Mouse (Mus musculus) kidney, postnatal 36 days (tissue): Measurements from ENCODE around the gene Wdr95.

ENCODE experiments used
- DNase-seq, 2 experiments: peaks; one replicate each; pipeline ENCODE4 v3.0.0; 2021 to 2022; ENCODE audit warnings: mixed read lengths in 2 of 2

Wdr95 gene

GRCm38 (mm10) chr5:149634409-149635035 lies 106.0 kb downstream of the Wdr95 start:
- DNase-seq, result no peak

DNA sequence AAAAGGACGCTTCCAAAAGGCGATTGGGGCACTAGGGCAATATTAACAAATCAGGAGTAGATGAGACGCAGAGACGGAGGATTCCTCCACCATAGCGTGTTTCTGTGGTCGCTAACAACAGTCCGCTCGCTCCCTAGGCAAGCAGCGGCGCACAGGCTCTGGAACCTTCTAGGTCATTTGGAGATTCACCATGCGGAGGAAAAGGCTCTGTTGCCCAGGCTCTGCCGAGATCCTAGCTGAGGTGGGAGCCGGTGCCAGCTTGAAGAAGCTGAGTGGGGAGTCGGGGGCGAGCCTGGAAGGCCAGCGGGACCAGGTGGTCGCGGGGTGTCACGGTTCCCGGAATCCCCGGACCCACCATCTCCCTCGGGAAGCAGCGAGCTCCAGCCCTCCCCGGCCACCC lies 107.1 kb downstream of the Wdr95 start:
- peak; percentile 17 to 51 for DNase-seq

DNA sequence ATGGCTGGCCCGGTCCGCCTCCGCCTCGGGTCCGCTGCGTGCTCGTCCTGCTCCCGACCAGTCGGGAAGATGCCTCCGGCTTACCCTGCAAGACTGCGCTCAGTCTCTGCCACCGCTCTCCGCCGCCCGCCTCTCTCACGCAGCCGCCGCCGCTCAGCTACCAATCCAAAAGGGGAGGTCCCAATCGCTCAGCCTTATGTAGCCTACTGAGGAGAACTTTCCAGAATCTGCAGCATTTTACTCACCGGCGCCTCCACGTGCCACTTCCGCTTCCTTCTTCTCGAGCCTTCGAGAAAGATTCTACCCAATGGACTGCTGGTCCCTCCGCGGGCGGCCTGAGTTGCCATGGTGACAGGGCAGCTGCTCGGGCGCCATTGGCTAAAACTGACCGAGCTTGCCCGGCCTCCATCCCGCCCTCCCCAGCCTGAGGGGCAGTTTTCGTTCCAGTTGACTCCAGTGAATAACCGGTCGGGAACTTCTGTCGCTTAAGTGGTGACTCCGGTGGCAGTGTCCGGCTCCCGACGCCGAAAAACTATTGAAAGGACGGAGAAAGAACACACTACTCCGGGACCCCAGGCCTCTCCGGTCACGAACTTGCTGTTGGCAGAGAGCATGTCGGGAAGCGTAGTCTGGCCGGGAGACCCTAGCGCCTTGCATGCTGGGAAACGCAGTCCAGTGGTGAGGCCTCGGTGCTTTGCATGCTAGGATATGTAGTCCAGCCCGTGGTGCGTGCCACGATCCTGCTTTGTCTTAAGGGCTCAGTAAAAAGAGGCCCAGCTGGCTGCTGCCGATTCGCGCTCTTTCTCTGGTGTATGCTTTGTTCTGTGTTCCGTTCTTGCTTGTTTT lies 107.8 kb downstream of the Wdr95 start, which contains the start of gene Hsph1:
Gene Hsph1, minus strand, starts transcription at position 302 of the 846 bp plus-strand sequence.
- peak; percentile 97 to 99 for DNase-seq

- no peak for DNase-seq
These were observed 108.8 kb downstream of the Wdr95 start for GRCm38 (mm10) chr5:149637306-149637705.

DNA sequence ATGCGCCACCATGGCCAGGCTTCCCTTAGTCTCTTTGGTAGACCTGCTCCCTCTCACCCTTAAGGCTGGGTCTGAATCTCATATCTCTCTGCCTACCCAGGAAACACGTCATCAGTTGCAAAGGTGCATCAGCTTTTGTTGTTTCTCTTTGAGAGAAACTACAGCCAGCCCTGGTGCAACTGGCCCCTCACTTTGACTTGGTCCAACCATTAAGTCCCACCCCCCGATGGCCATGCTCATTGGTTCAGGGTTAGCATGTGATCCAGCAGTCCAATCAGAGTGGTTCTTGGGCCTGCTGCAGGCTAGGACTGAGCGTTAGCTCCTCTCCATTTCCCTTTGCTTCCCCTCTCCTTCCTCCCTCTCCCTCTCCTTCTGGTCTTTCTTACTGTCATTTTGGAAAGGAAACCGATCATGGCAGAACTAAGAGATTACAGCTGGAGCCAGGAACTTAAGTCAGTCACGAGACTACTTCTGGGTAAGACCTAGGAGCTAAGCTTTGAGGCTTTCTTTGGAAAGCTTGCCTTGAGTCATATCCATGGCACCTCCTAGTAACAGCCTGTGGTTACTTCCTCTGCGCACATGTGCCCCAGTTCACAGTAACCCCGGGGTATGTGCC lies 112.9 kb downstream of the Wdr95 start:
- DNase-seq, result no peak

DNA sequence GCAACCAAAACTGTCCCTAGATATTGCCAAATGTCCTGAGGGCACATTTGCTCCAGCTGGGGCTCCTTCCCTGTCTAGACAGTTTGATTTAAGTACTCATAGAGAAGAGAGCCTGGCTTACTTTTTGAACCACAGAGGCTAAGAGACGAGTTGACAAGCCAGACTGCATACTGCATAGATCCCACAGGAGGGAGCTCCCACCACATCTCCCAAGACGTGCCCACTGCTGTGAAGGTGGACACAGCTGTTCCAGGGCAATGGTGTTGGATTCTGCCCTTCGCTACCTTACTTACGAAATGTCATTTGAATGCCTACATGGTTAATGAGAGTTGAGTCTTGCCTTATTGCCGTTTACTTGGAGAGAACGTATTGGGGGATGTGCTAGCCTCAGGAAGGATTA lies 113.9 kb downstream of the Wdr95 start:
- DNase-seq, result no peak

- DNase-seq, result no peak
These were observed 114.5 kb downstream of the Wdr95 start for GRCm38 (mm10) chr5:149642783-149643509.

- no peak for DNase-seq
These were observed 119.1 kb downstream of the Wdr95 start for GRCm38 (mm10) chr5:149647367-149648115.

- DNase-seq, result peak; percentile 21 to 52
These were observed 119.7 kb downstream of the Wdr95 start for GRCm38 (mm10) chr5:149648196-149648595.

- no peak for DNase-seq
These were observed 120.5 kb downstream of the Wdr95 start for GRCm38 (mm10) chr5:149648895-149649406.

GRCm38 (mm10) chr5:149649499-149650178 lies 121.2 kb downstream of the Wdr95 start:
- DNase-seq, result no peak

DNA sequence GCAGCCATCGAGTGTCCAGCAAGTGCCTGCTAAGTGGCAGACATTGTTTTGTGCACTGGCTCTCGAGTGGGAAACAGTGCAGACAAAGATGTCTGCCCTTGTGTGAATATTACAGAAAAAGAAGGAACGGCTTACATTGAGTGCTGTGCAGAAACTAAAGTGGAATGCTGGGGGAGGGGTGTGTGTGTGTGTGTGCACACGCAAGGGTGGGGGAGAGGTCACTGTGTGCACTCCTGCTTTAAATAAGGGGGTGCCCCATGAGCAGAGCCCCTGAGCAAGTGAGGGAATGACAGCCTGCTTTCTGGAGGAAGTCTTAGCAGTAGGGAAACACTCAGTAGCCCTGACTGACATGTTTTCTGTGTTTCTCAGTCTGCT lies 121.7 kb downstream of the Wdr95 start:
- no peak for DNase-seq

GRCm38 (mm10) chr5:149655636-149656035 lies 127.2 kb downstream of the Wdr95 start:
- no peak for DNase-seq

DNA sequence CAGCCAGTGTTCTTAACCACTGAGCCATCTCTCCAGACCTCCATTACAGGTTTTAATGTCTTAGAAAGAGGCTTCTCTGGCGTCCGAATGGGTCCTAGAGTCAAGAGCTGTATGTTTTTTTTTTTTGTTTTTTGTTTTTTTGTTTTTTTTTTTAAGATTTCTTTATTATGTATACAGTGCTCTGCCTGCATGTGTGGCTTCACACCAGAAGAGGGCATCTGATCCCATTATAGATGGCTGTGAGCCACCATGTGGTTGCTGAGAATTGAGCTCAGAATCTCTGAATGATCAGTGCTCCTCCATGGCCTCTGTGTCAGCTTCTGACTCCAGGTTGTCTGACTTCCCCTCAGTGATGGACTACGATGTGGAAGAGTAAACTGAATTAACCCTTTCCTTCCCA lies 129.5 kb downstream of the Wdr95 start:
- no peak for DNase-seq

DNA sequence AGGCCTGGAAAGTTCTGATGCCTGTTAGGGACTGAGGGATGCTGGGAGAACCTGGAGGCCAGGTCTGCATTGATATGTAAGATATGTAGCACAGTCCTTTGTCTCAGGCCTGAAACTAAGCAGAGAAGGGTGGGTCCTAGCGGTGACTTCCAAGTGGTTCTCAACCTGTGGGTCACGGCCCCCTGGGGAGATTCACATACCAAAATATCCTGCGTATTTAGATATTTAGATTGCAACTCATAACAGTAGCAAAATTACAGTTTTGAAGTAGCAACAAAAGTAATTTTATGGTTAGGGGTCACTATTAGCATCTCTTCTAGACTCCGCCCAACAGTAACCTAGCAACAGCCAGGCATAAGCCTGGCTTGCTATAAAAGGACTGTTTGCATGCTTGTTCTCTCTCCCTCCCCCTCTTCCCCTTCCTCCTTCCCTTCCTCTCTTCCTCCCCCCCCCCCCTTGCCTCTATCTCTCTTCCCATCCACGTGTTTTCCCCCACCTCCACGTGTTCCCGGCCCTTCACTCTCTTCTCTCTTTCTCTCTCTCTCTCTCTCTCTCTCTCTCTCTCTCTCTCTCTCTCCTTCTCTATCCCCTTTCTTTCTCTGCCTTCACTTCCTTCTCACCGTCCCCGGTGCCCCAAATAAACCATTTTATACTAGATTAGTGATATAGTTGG lies 130.4 kb downstream of the Wdr95 start:
- no peak for DNase-seq

GRCm38 (mm10) chr5:149659414-149659780 lies 130.9 kb downstream of the Wdr95 start:
- no peak for DNase-seq

DNA sequence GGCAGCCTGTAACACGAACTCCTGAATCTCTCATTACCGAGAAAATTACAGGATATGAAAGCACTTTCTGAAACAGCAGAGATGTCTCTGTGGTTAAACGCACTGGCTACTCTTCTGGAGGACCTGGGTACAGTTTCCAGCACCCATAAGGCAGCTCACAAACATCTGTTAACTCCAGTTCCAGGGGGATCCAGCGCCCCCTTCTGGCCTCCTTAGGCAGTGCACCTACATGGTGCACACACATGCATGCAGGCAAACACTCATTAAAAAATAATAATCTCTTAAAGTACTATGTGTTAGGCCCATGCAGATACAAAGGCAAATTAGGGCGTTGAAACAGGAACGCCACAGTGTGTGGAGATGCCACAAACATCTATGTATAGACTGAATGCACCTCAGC lies 132.9 kb downstream of the Wdr95 start:
- DNase-seq, result no peak
